Mouse (Mus musculus): Measurements from ENCODE around the gene Spns3.
A peak's percentile ranks its signal among the peaks of the same experiment; 100 is the strongest.

Gene Spns3

DNA sequence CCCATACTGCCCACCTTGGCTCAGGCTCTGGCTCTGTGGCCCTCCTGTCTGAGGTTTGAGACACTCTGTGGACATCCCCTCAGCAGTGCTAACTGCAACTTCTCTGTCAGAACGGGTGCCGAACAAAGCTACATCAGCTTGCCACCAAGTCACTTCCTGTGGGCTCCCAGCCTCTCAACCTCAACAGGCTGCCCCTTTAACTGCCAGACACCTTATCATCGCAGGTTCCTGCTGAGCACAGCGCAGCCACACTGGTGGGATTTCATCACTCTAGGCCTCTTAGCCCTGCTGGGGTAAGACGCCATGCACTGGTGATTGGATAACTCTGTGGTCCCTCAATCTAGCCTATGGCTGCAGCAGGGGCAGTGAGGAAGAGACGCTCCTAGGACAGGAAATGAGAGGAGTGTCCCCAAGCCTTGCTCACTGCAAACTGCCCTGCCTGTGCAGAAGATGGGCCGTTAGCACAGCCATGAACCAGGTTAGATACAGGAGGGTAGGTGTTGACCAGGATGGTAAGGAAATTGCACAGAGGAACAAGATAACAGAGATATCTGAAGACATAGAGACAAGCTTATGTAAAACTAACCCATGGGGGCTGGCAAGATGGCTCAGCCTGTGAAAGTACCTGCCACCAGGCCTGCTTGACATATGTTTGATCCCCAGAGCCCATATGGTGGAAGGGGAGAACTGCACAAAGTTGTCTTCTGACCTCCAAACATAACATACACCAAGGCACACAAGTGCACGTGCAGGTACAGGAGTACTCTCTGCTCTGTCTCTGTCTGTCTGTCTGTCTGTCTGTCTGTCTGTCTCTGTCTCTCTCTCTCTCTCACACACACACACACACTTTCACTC lies at the start of gene Spns3:
Gene Spns3, minus strand, starts transcription at position 373 of the 855 bp plus-strand sequence.
- DNase-seq = peak; percentile 66

DNA sequence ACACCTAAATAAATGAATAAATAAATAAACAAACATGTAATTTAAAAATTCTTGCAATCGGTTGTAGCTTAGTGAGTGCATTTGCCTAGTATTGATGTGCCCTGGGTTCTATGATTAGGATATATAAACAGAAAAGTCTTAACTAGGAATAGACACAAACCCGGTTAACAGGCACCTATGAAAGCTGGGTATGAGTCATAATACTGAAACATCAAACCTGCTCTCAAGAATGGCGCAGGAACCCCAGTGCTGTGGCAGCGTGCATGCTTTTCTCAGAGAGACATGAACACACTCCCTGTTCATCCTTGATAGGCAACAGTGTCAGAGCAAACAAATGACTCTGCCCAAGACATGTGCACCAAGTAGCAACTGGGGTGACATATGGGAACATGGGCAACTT lies 47.5 kb upstream of the Spns3 start:
- no peak for DNase-seq

DNA sequence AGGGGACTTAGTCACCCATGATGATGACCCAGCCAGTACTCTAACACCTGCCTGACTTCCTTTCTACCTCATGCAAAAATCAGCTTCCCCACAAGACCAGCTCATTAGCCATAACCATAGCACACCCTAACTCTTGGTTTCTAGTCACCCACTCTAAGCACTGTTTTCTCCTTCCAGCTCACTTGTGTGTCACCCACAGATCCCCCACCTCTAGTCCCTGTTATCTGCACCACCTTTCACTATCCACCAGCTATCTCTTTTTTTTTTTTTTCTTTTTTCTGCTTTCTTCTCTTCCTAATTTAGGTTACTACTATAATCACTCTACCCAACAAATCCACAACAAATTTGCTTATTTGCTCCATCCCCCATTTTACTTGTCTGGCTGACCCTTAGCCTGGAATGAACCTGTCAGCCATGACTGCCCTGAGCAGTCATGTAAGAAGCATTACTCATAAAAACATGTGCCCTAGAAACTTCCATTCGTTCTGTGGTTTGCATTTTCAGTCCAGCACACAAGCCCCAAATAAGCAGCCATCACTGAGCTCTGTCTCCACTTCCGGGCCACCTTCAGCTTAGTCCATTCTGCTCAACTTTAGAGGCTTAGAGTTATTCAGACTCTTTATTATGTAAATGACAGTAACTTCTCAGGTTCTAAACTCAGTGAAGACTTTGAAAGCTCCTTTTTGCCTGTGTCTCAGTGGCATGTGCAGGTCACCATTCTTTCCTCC lies 44.9 kb upstream of the Spns3 start:
- DNase-seq = no peak

DNA sequence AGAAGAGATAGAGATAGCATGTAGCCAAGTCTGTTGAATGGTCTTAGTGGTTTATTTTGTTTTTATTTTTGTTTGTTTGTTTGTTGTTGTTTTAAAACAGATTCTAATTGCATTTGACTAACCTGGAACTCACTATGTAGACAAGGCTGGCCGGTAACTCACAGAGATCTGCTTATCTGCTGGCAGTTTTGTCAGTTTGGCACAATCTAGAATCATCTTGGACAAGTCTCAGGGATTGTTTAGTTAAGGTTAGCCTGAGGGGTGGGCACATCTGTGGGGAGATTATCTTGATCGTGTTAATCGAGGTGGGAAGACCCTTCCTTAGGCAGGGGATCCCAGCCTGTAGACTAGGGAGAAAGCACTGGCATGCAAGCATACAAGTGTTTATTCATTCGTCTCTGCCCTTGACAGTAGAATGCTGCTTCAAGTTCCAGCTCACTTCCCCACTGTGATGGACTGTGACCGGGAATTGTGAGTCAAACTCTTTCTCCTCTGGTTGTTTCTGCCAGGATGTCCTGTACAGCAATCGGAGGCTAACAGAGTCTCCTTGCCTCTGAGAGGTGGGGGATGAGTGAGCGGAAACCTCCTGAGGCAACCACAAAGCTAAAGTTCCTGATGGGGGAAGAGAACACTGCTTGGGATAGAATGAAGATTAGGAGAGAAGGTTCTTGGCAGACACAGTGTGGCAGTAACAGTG lies 37.4 kb upstream of the Spns3 start:
- no peak for DNase-seq

DNA sequence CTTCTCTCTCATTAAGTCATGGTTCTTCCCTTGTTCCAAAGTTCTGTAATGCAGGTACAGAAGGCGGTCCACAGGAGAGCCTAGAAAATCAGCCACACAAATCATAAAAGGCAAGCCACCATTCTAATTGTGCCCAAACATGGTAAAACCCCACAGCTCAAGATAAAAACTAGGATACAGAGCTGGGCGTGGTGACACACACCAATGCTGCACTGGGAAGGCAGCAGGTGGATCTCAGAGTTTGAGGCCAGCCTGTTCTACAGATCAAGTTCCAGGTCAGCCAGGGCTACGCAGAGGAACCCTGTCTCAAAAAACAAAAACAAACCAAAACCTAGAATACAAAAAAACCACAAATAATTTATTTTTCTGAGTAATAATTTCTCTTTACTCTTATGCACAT lies 36.3 kb upstream of the Spns3 start:
- no peak for DNase-seq

DNA sequence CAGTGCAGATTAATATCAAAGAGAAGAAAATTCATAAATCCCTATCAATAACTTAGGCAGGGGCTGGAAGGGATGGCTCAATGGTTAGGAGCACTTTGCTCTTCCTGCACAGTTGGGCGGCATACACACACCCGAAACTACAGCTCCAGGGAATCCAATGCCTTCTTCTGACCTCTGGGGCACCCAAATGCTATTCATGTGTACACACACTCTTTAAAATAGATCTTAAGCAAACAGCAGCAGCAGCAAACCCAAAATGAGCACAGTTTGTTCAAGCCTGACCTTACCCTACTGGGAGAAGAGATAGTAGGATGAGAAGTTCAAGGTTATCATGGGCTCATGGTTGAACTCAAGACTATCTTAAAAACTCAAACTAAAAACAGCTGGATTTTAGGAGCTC lies 32.8 kb upstream of the Spns3 start:
- no peak for DNase-seq

DNA sequence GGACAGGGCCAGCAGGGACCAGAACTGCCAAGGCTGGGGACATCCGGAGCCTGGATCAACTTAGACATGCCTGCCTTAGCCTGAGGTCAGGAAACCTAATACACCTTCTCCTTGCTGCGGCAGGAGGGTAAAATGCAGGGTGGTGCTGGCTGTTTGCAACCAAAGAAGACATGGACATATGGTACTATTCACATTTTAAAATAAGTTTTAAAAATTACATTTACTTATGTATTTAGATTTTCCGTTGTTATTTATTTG lies 32.1 kb upstream of the Spns3 start:
- no peak for DNase-seq

DNA sequence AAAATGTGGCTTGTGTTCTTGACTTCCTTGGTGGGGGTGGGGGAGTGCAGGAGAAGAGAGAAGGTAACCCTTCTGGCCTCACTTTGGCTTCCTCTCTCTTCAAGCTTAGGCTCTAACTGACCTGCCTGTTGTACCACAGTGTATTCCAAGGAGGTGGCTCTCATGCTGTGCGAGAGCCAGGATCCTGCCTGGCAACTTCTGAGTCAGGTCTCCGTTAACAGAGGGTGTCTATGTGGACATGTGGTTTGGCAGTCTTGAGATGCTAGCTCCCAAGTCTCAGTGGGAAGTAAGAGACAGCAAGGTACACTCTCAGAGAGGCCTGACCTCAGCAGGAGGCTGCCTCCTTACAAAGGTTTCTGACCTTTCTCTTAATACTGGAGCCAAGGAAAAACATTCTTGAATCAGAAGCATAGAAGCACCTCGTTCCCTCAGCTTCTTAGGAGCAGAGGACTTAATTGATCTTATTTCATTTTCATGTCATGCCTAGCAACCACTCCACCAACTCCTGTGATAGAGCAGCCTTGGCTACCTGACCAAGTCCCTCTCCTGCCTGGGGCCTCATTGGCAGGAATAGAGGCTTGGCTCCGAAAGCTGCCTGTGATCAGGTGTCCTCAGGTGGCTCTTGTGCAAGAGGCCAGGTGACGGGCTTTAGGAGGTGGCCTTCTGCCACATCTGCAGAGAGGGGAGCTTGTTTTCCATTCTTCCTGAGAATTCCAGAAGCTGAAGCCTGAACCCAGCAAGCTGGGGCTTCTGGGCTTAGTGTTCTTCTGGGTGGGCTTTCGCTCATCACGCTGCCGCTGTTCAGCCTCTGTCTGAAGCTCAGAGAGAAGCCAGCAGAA lies 31.5 kb upstream of the Spns3 start:
- no peak for DNase-seq

DNA sequence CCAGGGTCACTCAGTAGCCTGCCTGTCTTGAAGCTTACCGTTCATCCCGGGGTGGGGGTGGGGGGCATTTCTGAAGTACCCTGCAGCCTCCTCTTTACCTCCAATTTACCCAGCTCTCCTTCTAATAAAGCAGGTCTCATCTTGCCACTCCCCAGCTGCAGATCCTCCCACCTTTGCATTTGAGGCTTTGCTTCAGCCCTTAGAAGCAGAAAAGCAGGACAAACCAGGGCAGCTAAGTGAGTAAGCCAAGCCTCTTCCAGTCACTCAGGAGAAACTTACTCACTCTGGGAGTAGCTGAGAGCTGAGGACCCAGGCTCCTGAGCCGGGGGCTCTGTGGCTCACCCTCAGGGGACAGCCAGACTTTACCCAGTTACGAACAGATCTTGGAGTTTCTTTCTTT lies 28.2 kb upstream of the Spns3 start:
- DNase-seq = no peak

DNA sequence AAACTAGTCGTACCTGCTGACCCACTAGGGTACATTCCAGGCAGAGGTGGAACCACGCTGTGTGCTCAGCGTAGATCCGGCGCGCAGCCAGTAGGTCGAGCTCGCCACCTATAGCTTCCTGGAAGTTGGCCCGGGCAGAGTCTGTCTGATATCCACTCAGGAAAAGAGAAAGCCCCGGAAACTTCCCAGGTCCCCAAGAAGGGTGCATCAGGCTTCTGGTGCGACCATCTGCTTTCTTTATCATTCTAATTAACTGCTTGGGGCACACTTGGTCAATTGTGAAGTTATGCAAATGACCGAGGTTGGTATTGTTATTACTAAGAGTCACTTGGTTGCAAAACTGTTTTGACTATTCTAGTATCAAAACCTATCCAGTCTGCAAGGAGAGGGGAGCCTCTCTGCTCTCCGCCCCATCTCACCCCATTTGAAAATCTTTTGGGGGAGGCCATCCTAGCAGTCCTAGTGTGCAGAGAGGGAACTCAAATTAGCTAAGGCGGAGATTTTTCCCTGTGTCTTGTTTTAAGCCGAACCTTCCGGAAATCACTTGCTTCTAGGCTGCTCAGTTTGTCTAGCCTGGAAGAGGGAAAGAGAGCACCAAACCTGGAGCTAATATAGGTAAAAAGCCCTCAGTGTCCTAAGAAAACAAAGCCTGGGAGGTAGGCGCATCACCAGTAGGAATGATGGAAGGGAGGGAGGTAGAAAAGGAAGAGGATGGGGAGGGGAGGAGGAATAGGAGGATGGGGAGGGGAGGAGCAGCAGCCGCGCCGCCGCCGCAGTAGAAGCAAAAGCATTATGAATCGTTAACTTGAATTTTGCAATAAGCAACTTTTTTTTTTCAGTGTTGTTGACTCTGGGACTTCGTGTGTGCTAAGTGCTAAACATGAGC lies 26.4 kb upstream of the Spns3 start:
- DNase-seq = peak; percentile 9

DNA sequence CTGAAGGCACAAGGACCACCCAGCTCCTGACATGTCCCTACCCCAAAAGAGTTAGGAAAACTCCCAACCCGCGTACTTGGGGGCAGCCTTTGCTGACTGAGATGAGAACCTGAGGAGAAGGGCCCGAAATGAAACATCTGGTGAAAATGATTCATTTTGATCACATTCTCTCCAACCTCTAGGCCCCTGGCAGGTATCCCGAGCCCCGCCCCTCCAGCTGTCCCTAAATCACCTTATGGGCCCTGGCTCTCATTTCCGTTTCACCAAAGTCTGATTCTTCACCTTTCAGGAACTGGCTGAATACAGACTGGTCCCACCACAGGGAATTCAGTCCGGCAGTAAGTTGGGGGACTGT lies 25.8 kb upstream of the Spns3 start:
- DNase-seq = no peak

DNA sequence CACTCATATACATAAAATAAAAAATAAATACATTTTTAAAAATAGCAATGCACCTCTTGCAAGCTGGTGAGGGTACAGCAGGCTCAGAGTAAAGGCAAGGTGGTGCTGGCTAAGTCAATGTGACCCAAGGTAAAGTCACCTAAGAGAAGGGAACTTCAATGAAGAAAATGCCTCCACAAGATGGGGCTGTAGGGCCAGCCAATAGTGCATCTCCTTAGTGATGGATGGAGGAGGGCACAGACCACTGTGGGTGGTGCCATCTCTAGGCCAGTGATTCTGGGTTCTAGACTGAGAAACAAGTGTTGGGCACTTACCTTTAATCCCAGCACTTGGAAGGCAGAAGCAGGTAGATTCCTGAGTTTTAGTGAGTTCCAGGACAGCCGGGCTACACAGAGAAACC lies 23.5 kb upstream of the Spns3 start:
- peak; percentile 45 for DNase-seq

DNA sequence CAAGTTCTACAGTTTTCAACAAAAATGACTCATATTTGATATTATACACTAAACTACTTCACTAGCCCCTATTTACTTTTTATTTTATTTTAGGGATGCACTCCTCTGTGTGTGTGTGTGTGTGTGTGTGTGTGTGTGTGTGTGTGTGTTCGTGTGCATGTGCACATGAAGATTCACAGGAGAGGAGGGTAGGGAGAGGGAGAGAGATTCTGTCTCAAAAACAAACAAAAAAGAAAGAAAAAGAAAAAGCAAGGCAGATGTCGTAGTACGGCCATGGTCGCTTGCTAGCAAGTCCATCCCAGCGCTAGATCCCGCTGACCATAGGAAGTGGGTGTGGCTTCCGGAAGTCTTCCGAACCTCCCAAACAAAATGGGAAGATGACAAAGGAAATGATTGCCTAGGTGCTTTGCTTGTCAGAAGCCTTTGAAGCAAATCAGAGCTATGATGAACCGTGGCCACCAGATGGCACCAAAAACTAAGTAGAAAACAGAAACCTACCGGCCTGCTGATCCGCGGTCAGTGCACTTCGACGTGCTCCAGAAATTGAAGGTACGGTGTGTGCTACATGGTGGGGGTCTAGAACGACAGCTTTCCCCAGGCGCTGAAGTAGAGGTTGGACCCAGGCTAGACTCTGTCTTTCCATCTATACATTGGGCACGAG lies 20.1 kb upstream of the Spns3 start:
- peak; percentile 84 for DNase-seq

DNA sequence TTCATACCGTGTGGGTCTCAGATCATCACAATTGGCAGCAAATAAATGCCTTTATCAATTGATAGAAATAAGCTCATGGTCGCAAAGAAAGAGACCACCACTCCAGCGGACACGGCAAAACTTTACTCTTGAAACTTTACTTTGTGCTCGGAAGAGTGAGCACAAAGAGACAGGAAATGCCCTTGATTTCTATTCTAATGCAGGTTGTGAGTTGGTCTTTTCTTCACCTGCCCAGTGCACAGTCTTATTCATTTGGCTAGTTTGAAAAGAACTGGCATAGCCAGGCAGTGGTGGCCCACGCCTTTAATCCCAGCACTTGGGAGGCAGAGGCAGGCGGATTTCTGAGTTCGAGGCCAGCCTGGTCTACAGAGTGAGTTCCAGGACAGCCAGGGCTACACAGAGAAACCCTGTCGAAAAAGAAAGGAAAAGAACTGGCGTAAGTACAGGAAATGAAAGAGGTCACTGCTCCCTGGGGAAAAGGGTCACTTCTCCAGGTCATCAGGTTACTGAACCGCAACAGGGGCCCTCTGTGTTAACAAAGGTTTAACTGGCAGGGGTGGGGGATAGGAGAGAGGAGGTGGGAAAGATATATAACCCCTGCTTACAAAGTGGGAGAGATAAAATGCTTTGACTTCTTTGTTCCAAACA lies 19.5 kb upstream of the Spns3 start:
- DNase-seq = no peak

DNA sequence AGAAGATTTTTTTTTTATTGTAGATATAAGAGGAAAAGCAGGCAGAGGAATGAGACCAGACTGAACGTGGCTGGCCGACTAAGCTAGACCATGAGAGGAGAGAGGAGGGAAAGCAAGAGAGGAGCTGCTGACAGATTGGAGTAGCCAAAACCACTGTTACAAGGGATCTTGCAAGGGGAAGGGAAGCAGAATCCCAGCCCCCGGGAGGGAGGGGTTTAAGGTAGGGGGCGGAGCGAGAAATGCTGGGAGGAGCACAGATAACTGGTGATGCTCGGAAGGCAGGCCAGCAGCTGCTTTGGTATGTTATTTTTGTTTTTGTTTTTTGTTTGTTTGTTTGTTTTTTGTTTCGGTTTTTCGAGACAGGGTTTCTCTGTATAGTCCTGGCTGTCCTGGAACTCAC lies 18.7 kb upstream of the Spns3 start:
- DNase-seq = peak; percentile 45

DNA sequence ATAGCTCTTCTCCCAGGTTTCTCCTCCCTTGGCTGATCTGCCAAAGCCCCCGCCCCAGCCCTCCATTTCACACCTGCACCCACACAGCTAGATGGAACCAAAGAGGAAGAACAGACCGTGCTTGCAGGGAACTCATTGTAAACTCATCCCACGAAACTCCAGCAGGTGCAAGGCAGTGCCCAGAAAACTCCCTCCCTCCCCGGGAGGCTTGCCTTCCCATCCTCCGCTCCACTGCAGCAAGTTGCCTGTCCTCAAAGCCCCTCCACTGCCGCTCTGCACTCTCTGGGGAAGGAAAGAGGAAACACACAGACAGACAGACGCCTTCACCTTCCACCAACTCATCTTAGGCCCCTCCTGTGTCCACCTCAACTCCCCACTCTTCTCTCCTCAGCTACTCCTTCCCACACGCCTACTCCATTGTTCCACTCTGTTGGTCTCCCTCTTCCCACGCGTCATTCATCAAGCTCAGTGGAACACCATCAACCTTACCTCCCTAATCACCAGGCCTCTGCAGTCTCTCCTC lies 16.6 kb upstream of the Spns3 start:
- DNase-seq = no peak

DNA sequence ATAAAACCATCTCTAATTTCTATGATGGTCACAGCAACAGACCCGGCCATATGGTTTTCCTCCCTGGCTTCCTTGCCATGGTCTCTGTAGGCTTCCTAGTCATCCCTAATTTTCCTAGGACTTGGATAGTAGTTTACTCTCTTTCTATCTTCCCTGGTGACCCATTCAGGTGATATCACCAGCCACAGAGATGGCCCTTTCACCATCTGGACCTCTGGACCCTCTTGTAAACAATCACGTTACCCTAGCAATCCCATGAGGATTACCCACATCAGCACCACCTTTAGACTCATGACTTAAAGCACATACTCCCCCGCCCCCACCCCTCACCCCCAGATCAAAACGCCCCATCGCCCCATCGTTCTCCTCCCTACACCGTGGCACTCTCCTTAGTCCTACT lies 16.0 kb upstream of the Spns3 start:
- no peak for DNase-seq

DNA sequence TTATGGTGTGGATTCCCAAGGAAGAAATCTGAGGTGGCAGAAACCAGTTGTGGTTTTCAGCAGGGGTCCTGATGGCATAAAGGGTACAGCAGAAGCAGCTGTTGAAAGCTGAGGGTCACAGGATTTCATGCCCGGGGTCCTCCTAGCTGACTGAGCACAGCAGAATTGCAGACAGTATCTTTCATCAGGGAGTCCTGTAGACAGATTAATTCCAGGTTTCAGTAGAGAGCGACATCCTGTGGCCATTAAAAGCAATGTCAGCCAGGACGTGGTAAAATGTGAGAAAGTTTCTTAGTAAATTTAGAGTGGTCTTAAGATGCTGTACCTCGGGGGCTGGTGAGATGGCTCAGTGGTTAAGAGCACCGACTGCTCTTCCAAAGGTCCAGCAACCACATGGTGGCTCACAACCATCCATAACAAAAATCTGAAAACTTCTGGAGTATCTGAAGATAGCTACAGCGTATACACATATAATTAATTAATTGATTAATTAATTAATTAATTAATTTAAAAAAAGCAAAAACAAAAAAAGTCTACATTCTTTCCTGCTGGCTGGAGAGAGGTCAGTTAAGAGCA lies 14.0 kb upstream of the Spns3 start:
- DNase-seq = no peak

DNA sequence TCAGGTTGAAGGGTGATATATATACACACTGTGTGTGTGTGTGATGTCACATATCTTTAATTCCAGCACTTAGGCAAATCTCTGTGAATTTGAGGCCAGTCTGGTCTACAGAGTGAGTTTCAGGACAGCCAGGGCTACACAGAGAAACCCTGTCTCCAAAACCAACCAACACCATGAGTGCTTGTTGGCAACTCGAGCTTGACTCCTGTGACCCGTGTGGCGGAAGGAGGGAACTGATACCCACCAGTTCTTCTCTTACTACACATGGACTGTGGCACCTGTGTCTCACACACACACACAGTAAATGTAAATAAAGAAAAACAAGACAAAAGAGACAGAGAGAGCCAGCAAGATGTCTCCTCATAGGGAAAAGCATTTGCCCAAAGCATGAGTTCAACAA lies 10.4 kb upstream of the Spns3 start:
- DNase-seq = no peak

DNA sequence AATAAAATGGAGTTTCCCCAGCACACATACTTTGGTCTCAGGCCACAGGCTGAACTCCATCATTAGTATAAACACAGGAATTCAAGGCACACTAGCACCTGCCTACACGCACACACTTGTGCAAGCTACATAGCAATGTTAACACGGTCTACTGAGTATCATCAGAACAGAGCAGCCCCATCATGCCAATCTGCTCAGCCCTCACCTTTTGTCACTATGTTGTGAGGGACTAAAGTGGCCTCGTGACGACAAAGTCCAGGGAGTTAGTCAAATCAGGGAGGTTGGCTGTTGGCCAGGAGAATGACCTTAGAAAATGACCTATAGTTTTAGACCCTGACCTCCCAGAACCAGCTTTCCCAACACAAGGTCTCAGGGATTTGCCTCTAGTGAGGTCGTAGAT lies 7.8 kb upstream of the Spns3 start:
- DNase-seq = no peak

DNA sequence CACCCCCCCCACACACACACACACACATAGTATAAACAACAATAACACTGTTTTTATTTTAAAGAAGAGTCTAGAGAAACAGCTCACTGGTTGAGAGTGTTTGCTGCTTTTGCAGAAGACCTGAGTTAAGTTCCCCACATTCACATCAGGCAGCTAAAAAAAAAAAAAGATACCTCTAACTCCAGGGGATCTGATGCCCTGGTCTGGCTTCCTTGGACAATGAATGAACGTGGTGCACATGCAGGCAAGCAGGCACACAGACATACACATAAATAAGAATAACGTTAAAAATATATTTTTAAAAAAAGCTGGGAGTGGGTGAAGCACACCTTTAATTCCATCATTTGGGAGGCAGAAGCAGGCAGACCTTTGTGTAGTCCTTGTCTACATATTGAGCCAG lies 6.6 kb upstream of the Spns3 start:
- no peak for DNase-seq

Data from thymus, postnatal 25 days (tissue).